Mouse (Mus musculus) thymus, postnatal 25 days (tissue): Measurements from ENCODE around the gene Smyd3.
A peak's percentile ranks its signal among the peaks of the same experiment; 100 is the strongest.

Experiments
- DNase-seq: peaks from one replicate; pipeline ENCODE4 v3.0.0; 2022

The Smyd3 gene

DNA sequence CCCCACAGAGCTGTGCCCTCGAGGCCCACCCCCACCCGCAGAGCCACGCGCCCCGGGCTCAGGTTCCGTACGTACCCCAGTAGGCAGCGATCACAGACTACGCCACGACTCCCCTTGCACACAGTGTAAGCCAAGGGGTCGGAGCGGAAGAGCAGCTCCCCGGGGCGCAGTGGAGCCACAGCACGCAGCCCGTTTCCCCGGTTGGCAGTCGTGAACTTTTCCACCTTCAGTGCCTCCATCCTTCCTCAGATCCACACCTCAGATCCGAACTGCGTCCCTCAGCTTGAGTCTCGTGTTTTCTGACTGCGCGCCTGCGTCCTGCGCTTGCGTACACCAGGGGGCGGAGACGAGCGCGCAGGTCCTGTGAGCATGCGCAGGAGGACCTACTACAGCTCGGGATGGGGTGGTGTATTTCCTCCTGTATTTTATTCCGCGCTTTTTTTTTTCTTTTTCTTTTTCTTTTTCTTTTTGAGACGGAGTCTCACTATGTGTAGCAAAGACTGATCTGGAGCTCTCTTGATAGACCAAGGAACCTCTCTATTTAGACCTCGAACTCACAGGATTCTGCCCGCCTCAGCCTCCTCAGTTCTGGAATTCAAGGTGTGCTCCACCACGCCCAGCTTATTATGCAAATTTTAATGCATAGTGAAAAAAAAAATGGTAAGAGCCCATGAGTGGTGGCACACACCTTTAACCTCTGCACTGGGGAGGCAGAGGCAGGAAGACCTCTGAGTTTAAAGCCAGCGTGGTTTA lies at the start of gene Smyd3:
TSS of gene Smyd3 (minus strand) at position 329 of the 753 bp plus-strand sequence.
- peak; percentile 89 for DNase-seq

DNA sequence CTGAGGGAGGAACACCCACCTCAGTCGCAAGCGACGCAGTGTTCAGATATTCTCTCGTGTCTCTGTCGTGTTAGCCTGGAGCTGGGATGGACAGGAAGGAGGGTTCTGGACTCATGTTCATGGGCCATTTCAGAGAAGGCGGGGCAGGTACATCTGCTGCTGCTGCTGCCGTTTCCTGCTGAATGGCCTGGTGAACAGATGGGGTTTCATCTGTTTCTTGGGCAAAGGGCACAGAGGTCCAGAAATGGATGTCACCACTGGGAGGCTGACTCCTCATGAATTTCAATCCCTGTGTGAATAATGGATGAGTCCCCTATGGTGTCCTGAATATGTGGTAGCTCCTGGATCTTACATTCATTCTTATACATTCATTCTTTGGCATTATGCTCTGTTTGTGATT lies 49.7 kb upstream of the Smyd3 start:
- no peak for DNase-seq

DNA sequence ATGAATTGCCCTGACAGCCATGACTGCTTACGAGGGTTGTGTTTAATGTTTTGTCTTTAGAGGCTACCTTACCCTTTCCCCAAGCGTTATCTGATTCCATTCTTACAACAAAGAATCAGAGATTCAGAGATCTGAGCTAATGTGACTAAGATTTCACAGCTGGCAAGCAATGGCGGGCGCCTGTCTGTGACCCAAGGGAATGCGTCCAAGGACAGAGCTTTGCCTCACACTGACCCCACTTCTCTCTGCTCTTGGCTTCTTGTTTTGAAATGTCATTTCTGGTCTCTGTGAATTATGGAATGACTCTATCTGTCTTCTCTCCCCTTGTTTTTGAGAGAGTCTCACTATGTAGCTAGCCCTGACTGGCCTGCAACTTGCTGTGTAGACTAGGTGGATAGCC lies 46.1 kb upstream of the Smyd3 start:
- no peak for DNase-seq

DNA sequence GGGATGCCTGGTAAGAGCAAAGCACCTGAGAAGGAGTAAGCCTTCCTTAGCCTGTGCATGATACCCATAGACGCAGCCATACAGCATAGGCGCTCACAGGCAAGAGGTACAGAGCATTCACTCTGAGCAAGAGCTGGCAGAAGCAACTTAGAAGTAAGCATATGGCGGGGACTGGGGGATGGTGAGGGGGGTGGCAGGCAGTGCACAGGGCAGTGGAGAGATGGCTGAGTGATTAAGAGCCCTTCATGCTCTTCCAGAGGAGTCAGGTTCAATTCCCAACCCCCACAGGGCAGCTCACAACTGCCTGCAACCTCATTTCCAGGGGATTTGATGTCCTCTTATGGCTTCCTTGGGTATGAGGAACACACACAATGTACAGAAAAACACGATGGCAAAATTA lies 45.4 kb upstream of the Smyd3 start:
- DNase-seq = no peak

DNA sequence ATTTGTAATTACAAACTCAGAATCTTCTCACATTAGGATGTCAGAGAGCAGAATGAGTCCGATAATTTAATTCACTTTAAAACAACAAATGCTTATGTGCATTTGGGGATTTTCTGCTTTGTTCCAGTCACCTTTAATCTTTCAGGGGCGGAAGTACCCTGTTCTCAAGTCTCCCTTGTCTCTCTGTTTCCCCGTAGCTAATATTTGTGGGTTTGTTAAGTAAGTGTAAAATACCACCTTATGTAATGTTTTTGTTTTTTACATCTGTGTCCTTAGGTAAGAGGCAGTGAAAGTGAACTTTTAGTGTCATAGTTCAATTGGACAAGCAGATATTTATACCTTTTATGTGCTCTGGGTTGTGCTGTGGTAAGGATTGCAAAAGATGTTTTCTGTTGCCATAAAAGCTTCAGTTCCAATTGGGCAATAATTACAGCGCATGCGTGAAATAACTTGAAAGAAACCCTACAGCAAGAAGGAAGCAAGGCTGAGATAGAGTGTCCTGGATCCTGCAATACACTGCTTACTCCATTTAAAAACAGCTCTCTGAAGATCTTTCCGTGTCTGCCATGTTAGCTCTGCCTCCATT lies 43.1 kb upstream of the Smyd3 start:
- no peak for DNase-seq

DNA sequence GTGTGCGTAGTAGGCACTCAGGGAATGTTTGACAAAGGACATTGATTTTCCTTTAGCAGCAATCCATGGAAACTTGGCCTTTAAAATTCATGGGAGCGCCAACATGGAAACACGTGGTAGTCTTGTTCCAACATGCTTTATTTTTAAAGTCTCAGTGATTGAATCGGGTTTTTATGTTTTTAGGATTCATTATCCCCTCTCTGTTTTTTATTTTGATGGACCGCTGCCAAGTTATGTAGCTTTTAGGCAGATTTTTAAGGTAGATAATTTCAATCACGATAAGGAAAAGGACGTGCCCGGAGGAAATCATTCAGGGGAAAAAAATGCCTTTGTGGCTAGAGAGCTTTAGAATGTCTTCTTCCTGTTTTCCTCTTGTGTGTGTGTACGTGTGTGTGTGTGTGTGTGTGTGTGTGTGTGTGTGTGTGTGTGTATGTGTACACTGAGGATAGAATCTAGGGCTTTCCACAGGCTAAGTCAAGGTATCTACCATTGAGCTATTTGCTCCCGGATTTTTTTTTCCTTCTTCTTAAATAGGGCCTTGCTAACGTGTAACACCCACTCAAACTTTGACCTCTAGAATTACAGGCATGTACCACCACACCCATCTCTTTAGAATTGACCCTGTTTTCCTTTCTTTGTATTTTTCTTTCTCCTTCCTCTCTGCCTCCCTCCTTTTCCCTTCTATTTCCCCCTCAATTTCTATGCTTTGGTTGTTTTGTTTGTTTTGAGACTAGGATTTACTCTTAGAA lies 41.8 kb upstream of the Smyd3 start:
- no peak for DNase-seq

DNA sequence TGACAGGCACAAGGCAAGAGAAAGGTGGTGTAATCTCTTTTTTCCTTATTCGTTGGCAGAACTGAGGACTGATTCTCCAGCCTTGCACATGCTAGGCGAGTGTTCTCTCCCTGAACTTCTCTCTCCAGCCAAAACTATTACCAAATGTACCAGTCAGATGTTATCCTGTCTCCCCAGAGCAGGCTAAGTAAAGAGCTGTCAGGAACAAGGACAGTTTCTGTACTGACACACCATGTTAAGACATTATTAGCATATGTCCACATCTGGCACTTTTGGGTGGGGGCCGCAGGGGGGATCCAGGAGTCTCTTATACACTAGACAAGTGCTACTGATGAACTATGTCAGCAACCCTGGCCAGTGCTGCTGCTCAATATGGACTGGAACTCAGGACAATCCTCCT lies 39.1 kb upstream of the Smyd3 start:
- no peak for DNase-seq

DNA sequence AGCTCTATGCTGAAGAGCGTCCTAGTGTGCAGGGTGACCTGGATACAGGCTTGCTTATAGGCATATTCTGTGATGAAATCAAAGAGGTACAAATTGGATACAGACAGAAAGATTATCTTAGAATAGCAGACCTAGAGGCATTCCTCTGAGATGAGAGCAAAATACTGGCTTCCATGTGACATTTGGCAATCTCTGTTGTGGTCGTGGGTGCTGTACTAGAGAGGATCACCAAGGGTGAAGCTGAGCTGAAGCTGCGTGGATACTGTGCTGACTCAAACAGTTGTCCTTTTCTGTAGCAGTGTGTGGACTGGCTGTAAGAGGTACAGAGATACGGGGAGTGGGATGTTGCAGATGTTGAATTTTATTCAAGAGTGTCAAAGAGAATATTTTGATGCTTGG lies 36.1 kb upstream of the Smyd3 start:
- no peak for DNase-seq

DNA sequence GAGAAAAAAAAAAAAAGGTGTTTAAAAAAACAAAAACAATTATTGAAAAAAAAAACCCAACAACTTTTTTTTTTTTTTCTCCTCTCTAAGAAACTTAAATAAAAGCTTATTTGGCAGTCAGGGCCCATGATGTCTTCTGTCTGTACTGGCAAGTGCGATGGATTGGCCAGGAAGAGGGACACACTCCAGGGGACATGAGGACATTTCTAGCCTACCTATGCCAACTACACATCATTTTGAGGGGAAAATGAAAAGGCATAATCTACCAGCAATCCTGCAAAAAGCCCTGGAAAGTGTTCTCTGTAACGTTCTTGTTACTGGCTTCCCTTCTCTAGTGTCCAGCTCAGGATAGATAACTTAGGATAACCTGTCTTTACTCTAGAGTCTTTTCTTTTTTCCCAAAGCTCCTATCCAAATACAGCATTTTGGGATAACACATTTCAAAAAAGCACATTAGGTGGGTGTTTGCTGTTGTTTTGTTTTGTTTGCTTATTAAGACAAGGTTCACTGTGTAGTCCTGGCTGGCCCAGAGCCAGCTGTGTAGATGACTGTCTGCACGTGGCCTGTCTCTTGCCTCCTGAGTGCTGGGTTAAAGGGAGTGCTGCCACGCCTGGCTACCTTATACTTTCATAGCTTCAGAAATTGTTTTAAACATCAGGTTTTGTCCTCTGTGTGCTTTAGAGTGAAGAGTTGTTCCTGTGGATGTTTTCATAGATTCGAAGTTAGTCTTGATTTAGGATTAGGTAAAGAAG lies 35.5 kb upstream of the Smyd3 start:
- DNase-seq = no peak

DNA sequence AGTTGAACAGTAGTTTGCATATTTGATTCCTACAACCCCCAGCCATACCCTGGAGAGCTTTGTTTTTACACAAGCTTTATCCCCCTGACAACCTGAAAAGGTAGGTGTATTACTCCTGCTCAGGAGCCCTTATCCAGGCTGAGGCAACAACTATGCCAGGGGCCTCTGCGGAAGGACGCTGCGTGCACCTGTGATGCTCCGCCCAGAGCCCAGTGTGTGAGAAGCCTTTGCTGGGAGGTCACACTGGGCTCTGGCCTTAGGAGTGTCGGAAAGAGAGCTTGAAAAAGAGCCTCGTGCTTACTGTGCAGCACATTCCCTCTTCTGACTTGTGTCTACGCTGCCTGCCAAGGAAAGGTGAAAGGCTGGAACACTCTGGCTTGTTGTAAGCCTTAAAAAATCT lies 34.9 kb upstream of the Smyd3 start:
- no peak for DNase-seq

DNA sequence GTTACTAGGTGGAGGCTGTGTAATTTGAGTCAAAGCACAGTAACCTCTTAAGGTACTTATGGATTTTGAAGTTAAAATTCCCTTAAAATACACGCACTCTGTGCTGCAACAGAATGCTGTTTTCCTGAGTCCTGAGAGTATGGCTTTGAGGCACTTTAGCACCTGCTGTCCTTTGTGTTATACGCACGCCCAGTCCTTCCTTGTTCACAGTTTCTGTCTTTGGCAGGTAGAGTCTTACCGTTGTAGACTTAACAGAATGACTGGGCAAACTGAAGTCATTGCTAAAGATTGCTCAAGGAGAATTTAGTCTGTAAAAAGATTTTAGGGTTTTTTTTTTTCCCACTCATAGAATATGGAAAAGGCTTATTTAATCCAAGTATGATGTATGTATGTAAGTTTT lies 34.1 kb upstream of the Smyd3 start:
- DNase-seq = no peak

DNA sequence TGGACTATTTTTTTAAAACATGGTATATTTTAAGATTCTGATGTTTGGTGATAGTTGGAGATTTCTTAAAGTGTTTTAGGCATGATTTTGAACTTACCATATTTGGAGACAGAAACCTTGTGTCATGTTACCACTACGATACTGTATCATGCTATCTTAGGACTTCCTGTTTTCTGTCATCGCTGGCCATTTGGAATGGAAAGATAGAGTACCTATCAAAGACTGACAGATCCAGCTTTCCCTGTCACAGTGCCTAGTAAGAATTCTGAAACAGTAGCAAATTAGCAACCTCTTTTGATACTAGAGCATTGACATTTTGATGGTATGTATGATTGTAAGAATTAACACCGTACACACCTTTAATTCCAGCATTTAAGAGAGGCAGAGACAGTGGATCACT lies 33.5 kb upstream of the Smyd3 start:
- no peak for DNase-seq

DNA sequence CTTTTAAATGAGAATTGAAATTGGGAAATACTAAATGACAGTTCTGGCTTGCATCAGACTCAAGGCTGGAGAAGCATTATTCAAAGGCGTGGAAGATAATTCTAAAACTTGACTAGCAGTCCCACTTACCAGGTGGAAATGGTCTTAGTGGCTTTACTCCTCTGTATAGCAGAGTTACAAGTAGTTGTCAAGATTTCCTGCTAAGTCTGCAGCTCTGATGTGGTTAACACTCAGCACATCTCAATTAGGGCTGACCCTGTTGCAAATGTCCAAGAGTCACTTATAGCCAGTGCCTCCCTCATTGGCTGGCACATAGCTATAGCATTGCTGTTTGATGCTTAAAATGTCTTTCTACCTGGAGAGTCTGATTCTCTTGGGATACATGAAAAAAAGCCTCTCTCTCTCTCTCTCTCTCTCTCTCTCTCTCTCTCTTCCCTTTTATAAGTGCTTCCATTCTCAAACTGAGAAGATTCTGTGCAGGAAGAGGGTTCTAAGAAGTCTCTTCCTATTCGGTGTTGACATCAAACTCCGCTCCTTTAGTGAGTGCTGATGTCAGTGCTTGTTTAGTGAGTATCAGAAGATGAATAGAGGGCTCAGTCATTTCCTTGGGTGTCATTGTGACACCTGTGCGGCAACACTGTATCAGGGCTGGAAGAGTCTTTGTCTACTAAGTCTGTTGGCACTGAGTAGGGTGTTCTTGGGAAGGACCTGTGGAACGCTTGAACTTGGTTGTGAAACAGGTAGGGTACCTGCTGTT lies 31.3 kb upstream of the Smyd3 start:
- peak; percentile 46 for DNase-seq

DNA sequence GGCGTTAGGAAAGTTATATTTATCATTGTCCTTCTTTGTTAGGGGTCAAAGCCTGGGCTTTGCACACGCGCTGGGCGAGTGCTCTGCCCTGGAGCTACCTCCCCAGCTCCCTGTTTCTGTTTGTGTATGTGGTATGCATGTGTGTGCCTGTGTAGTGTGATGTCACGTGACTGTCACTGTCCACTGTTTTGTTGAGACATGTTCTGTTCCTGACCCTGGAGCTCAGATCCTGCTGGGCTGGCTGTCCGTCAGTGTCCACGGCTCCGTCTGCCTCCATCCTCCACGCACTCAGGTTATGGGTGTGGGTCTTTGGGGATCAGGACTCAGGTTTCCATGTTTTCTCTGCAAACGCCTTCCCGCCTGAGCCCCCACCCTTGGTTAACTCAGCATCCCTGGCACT lies 30.4 kb upstream of the Smyd3 start:
- no peak for DNase-seq

DNA sequence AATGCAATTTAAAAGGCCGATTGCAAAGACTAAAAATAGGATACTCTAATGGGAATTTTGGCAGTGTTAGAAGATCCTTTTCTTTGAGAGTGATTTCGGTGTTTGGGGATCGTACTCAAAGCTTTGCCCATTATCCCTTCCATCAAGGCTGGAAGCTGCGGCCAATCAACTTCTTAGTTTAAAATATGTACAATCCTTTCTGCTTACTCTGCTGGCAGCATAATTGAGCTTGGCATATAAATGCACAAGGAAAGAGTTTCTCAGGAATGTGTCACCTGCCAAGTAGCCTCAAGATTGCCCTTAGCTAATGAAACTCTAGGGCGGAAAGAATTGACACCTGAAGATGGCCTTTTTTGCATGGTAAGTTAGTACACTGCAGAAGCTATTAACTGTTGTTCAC lies 29.3 kb upstream of the Smyd3 start:
- no peak for DNase-seq

DNA sequence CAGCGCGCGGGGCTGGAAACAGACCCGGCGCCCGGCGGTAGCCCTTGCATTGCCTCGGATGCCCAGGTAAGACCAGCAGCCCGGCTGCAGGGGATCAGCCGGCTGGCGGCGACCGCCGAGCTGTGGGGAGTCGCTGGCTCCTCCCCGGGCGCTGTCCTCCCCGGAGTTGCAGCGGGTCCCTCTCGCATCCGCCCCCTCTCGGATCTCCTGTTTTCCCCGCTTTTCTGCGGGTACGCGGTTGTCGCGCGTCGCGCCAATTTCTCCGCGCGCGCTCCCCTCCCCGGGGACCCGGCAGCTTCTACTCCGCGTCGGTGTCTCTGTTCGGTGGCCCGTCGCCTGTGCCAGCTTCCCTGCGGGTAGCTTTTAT lies 28.7 kb upstream of the Smyd3 start:
- no peak for DNase-seq

DNA sequence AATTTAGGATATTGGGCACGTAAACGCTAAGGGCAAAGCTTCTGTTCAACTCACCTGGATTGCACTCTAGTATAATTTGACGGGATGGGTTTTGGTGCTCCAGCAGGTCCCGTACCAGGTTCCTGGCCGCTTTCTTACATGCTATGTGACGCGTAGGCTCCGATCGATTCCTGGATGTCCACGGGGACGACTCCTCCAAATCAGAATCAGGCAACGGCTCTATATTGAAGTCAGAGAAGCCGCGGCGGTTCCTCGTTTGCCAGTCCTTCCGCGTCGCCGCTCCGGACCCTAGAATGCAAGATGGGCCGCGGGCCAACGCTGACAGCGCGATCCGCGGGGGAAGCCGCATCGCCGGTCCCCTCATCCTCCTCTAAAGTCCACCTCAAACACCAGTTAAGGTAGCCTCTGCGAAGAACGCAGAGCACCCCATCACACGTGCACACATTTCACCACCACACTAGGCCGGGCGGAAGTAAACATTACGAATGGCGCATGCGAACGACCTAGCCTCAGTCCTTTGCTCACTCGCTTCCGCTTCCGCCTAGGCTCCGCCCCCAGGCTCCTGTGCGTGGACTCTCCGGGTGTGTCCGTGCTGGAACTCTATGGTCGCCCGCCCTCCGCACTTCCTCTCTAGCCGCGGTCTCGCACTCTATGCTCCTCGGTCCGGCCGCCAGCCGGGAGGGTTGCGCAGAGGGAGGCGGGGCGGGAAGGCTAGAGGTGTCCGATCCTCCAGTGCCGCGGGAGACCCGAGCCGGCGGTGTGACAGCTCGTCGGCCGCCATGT lies 28.1 kb upstream of the Smyd3 start, which contains the start of the genes Tfb2m and Cnst:
TSS of gene Tfb2m (minus strand) at position 500 of the 783 bp plus-strand sequence.
TSS of gene Cnst (plus strand) at position 603 of the 783 bp plus-strand sequence.
- DNase-seq = peak; percentile 98

DNA sequence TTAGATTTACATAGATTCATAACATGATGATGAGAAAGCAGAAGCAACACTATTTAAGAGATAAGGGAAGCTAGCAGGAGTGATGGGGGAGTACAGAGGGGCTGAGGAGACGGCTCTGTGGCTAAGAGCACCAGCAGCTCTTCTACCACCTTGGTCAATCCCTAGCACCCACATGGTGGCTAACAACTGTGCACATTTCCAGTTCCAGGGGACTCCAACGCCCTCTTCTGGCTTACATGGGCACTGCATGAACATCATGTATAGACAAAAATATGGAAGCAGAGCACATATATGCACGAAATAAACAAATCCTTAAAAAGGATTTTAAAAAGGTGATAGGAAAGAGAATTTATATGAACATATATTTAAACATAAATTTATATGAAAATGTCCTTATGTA lies 23.7 kb upstream of the Smyd3 start:
- DNase-seq = no peak

DNA sequence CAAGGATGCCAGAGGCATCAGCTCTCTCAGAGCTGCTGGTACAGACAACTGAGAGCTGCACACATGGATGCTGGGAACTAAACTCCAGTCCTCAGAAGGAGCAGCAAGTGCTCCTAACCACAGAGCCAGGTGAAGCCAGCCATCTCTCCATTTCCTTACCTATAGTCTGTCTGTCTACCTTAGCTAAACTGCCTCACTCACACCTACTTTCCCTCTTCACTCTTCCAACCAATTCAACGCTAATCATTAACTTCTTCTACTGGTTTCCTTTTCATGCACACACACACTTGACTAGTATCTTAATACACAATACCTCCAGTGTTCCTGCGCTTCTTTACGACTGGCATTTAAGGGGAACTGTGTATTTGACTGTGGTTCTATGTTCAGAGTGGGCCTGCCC lies 22.0 kb upstream of the Smyd3 start:
- no peak for DNase-seq

DNA sequence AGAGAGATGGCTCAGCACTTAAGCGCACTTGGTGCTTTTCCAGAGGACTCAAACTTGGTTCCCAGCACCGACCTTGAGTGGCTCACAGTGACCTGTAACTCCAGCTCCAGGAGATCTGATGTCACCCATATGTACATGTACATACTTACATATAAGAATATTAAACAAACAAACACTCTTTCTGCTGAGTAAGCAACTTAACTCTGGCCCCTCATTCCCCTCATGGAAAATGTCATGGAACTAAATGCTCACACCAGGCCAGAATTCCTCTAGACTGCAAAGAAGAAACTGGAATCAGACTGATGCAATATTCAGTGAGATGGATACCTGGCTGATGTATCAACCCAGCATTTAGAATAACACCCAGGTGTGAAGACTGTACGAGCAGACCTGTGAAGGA lies 21.2 kb upstream of the Smyd3 start:
- no peak for DNase-seq

DNA sequence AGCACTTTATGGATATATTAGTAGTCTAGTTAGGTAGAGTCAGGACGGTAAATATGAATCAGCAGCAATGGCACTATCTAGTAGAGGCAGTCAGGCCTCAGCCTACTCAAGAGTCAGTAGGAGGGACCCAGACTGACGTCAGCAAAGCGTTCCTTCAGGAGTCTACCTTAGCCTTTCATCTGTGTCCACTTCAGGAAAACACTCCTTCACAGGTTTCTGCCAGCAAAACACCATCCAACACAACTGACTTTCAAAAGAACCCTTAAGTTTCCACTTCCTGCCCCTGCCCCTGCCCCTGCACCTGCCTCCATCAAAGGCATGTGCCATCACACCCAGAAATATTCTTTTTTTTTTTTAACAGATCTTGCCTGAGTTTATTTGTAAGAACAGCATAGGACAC lies 2.1 kb upstream of the Smyd3 start:
- peak; percentile 48 for DNase-seq
